Mouse (Mus musculus): ENCODE measurements around the gene Bahd1. TPM values are rescaled to one million over a fixed set of nuclear protein-coding genes. Genes with fewer than 3 reads are reported as not detected.
A peak's percentile ranks its signal among the peaks of the same experiment; 100 is the strongest.

Bahd1 gene
- polyA plus RNA-seq, 1 experiment from 2014 or later = 0.84 TPM

DNA sequence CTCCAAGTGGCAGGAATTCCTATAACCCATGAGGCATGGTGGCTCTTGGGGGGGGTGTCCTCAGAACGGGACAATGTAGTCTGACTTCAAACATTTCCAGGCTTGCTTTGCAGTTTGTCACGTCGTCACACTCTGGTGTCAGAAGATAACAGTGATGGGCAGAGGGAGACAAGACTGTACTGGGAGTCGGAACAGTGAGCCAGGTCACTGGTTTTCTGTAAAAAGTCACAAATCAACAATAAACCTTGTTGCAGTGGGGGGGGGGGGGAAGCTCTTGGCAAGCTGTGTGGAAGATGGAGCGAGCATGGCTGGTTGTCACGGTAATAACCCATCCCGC is 63.5 kb downstream of the Bahd1 start:
- Histone ChIP-seq H3K36me3 (ENCODE audit: control insufficient read depth, insufficient read depth, low read length) (no peaks in the 10 kb centered on the region), H3K9me3 (ENCODE audit: control insufficient read depth, low read length) (no peaks in the 10 kb centered on the region), H3K4me2 (ENCODE audit: low read depth, severe bottlenecking) (no peak overlapping the region), H3K9ac (ENCODE audit: low read length) (no peak overlapping the region), H3K4me1 (ENCODE audit: control insufficient read depth, insufficient read depth, low read length) (no peaks in the 10 kb centered on the region), H3K27ac (replicated peaks; ENCODE audit: low read depth, low read length) (no peak overlapping the region), H3K4me3 (ENCODE audit: low read depth, low read length) (no peak overlapping the region), H3K27me3 (ENCODE audit: control insufficient read depth, insufficient read depth, low read length) (no peaks in the 10 kb centered on the region)
- 67% methylated on average over 7 of the region's 7 CpGs for WGBS
- ATAC-seq (ENCODE audit: insufficient number of reproducible peaks, low FRiP score, low TSS enrichment, low read depth) (no peak), DNase-seq (ENCODE audit: low spot score) (no peak)

DNA sequence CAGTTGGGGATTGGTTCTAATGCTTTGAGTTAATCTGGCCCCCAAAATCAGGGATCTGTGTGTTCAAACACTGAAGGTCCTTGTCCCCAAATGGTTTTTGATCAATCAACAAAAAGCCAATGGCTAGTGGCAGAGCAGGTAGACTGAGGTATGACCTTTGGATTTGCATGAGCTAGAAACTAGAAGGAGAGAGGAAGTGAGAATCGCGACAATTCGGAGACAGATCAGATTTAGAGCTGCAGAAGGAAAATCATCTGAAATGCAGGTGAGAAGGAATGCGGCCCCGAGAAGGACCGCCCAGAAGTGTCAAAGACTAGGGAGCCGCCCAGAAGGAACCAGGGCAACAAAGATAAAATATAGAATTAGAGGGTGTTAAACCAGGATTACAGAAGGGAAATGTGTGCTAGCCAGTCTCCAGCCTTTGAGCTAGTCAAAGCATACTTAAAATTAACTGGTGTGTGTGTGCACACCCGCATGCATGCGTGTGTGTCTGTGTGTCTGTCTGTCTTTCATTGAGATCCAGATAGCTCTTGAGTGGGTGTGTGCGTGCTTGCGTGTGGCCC is 69.5 kb downstream of the Bahd1 start:
- no peak overlapping the region for H3K4me2 ChIP-seq (ENCODE audit: low read depth, severe bottlenecking)
- ATAC-seq (ENCODE audit: insufficient number of reproducible peaks, low FRiP score, low TSS enrichment, low read depth) (no peak), DNase-seq (ENCODE audit: low spot score) (no peak)
- H3K36me3 ChIP-seq (ENCODE audit: control insufficient read depth, insufficient read depth, low read length) = no peaks in the 10 kb centered on the region
- no peaks in the 10 kb centered on the region for H3K4me1 ChIP-seq (ENCODE audit: control insufficient read depth, insufficient read depth, low read length)
- no peak overlapping the region for H3K9ac ChIP-seq (ENCODE audit: low read length)
- peaks cover 9% of the 10 kb centered on the region for H3K27me3 ChIP-seq (ENCODE audit: control insufficient read depth, insufficient read depth, low read length)
- WGBS = 79% methylated on average over 11 of the region's 11 CpGs
- H3K4me3 ChIP-seq (ENCODE audit: low read depth, low read length) = no peak overlapping the region
- H3K9me3 ChIP-seq (ENCODE audit: control insufficient read depth, low read length) = no peaks in the 10 kb centered on the region
- no peak overlapping the region for H3K27ac ChIP-seq (replicated peaks; ENCODE audit: low read depth, low read length)

GRCm38 (mm10) chr2:118972048-118972447 is 71.9 kb downstream of the Bahd1 start:
- DNase-seq (ENCODE audit: low spot score) (no peak), ATAC-seq (ENCODE audit: insufficient number of reproducible peaks, low FRiP score, low TSS enrichment, low read depth) (no peak)
- H3K4me1 ChIP-seq (ENCODE audit: control insufficient read depth, insufficient read depth, low read length) = 0 out of 2 replicates have a peak, but pooled peaks cover 4% of the 10 kb centered on the region
- no peak overlapping the region for H3K27ac ChIP-seq (replicated peaks; ENCODE audit: low read depth, low read length)
- H3K9me3 ChIP-seq (ENCODE audit: control insufficient read depth, low read length) = no peaks in the 10 kb centered on the region
- 86% methylated on average over 5 of the region's 5 CpGs for WGBS
- no peak overlapping the region for H3K9ac ChIP-seq (ENCODE audit: low read length)
- peaks cover 23% of the 10 kb centered on the region for H3K27me3 ChIP-seq (ENCODE audit: control insufficient read depth, insufficient read depth, low read length)
- no peak overlapping the region for H3K4me2 ChIP-seq (ENCODE audit: low read depth, severe bottlenecking)
- no peak overlapping the region for H3K4me3 ChIP-seq (ENCODE audit: low read depth, low read length)
- H3K36me3 ChIP-seq (ENCODE audit: control insufficient read depth, insufficient read depth, low read length) = no peaks in the 10 kb centered on the region

- H3K9ac ChIP-seq (ENCODE audit: low read length) = peak overlapping the region; percentile 49; the same call in 1 of the 2 replicates
- 0 out of 2 replicates have a peak, but pooled peaks cover 4% of the 10 kb centered on the region for H3K4me1 ChIP-seq (ENCODE audit: control insufficient read depth, insufficient read depth, low read length)
- WGBS = 1% methylated on average over 33 of the region's 33 CpGs
- H3K27me3 ChIP-seq (ENCODE audit: control insufficient read depth, insufficient read depth, low read length) = peaks cover 30% of the 10 kb centered on the region
- H3K36me3 ChIP-seq (ENCODE audit: control insufficient read depth, insufficient read depth, low read length) = no peaks in the 10 kb centered on the region
- peak; percentile 92 for DNase-seq (ENCODE audit: low spot score)
- peak overlapping the region; percentile 27 for H3K4me3 ChIP-seq (ENCODE audit: low read depth, low read length)
- H3K27ac ChIP-seq (replicated peaks; ENCODE audit: low read depth, low read length) = no peak overlapping the region
- H3K4me2 ChIP-seq (ENCODE audit: low read depth, severe bottlenecking) = peak overlapping the region; percentile 63
- peak; percentile 79 for ATAC-seq (ENCODE audit: insufficient number of reproducible peaks, low FRiP score, low TSS enrichment, low read depth)
- no peaks in the 10 kb centered on the region for H3K9me3 ChIP-seq (ENCODE audit: control insufficient read depth, low read length)
Measured at GRCm38 (mm10) chr2:118972687-118973376, 72.7 kb downstream of the Bahd1 start.

Other genes with a start within 250 kb of the Bahd1 start
- gene Pak6, start 237.1 kb upstream of the Bahd1 start, polyA plus RNA-seq (2014; fragmentation: Nextera tagmentation; extraction: Ambion mirVana) = 0.33 and 0.50 TPM in 2 replicates
- gene Ankrd63, start 196.4 kb upstream of the Bahd1 start, polyA plus RNA-seq (2014; fragmentation: Nextera tagmentation; extraction: Ambion mirVana) = not detected in 2 replicates
- 0.48 and 0.57 TPM in 2 replicates for gene Plcb2, start 171.9 kb upstream of the Bahd1 start, polyA plus RNA-seq (2014; fragmentation: Nextera tagmentation; extraction: Ambion mirVana)
- 26.9 and 28.2 TPM in 2 replicates for gene Inafm2, start 154.6 kb upstream of the Bahd1 start, polyA plus RNA-seq (2014; fragmentation: Nextera tagmentation; extraction: Ambion mirVana)
- 0.04 and 0.26 TPM in 2 replicates for gene Ccdc9b, start 137.7 kb upstream of the Bahd1 start, polyA plus RNA-seq (2014; fragmentation: Nextera tagmentation; extraction: Ambion mirVana)
- not detected in 2 replicates for gene Phgr1, start 127.6 kb upstream of the Bahd1 start, polyA plus RNA-seq (2014; fragmentation: Nextera tagmentation; extraction: Ambion mirVana)
- 0.05 TPM in 1 of 2 replicates, not detected in the other for gene Disp2, start 120.7 kb upstream of the Bahd1 start, polyA plus RNA-seq (2014; fragmentation: Nextera tagmentation; extraction: Ambion mirVana)
- gene Knstrn, start 86.4 kb upstream of the Bahd1 start, polyA plus RNA-seq (2014; fragmentation: Nextera tagmentation; extraction: Ambion mirVana) = 179 and 186 TPM in 2 replicates
- gene Ivd, start 38.4 kb upstream of the Bahd1 start, polyA plus RNA-seq (2014; fragmentation: Nextera tagmentation; extraction: Ambion mirVana) = 75.1 and 75.4 TPM in 2 replicates
- gene Chst14, start 26.1 kb downstream of the Bahd1 start, polyA plus RNA-seq (2014; fragmentation: Nextera tagmentation; extraction: Ambion mirVana) = 34.9 and 35.5 TPM in 2 replicates
- gene Ccdc32, start 129.0 kb downstream of the Bahd1 start, polyA plus RNA-seq (2014; fragmentation: Nextera tagmentation; extraction: Ambion mirVana) = 19.8 and 20.7 TPM in 2 replicates
- 6.1 and 7.2 TPM in 2 replicates for gene Rpusd2, start 134.4 kb downstream of the Bahd1 start, polyA plus RNA-seq (2014; fragmentation: Nextera tagmentation; extraction: Ambion mirVana)
- gene Knl1, start 146.7 kb downstream of the Bahd1 start, polyA plus RNA-seq (2014; fragmentation: Nextera tagmentation; extraction: Ambion mirVana) = 38.4 and 40.4 TPM in 2 replicates
- gene Rad51, start 212.4 kb downstream of the Bahd1 start, polyA plus RNA-seq (2014; fragmentation: Nextera tagmentation; extraction: Ambion mirVana) = 80.3 and 81.0 TPM in 2 replicates

Data from limb, embryonic 11.5 days (tissue).